Mouse (Mus musculus): ENCODE measurements at regions not wholly inside any gene's neighbourhood (a gene's known extent, or its start where the extent isn't known, plus 50 kb on each side); places are given as distances from the start of the nearest gene placed in this dataset.

DNA sequence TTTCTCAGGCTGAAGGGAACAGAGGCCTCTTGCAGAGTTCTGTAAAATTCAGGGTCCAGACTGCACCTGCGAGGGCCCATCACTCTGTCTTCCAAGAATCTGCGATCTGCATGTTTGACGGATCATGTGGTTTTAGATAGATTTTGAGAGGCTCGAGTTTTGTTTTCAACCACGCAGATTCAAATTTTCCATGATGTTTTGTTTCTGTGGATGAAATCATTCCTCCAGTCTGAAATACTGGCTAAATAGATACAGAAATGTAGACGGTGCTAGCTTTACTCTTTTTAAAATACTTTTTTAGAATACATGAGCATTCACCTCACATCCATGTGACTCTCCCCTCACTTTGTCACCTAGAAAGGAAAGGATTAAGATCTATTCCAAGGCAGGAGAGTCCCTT, 188.0 kb downstream of the Cog6 start:
- H3K4me3 ChIP-seq = no peak overlapping the region
- H3K9me3 ChIP-seq = no peaks in the 10 kb centered on the region
- no peaks in the 10 kb centered on the region for H3K4me1 ChIP-seq
- DNase-seq (ENCODE audit: low spot score) = no peak
- H3K27me3 ChIP-seq (replicated peaks; ENCODE audit: low read depth, poor library complexity, severe bottlenecking) = no peaks in the 10 kb centered on the region
- 92% methylated on average over 6 of the region's 6 CpGs for WGBS
- no peak overlapping the region for H3K27ac ChIP-seq (replicated peaks)
- no peaks in the 10 kb centered on the region for H3K36me3 ChIP-seq (replicated peaks)

DNA sequence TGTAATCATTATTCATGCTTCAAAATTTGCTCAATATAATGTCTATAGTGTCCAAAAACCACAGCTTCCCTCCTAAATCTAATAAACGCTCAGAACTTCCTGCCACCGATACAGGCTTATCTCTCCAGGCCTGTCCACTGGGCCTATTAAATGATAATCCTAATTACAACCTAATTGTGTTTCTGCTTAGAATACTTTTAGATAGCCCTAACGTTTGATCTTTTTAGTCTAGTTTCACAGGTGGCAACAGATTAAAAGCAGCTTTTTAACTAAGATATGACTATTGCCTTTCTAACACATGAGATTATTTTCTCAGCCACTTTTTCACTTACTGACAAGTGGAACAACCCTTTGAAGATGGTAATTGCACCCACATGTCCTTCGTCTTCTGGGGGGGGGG, 188.6 kb downstream of the Cog6 start:
- H3K27me3 ChIP-seq (replicated peaks; ENCODE audit: low read depth, poor library complexity, severe bottlenecking) = no peaks in the 10 kb centered on the region
- no peaks in the 10 kb centered on the region for H3K36me3 ChIP-seq (replicated peaks)
- DNase-seq (ENCODE audit: low spot score) = no peak
- no peak overlapping the region for H3K27ac ChIP-seq (replicated peaks)
- H3K9me3 ChIP-seq = no peaks in the 10 kb centered on the region
- no peaks in the 10 kb centered on the region for H3K4me1 ChIP-seq
- WGBS = 52% methylated on average over 4 of the region's 4 CpGs
- H3K4me3 ChIP-seq = no peak overlapping the region

DNA sequence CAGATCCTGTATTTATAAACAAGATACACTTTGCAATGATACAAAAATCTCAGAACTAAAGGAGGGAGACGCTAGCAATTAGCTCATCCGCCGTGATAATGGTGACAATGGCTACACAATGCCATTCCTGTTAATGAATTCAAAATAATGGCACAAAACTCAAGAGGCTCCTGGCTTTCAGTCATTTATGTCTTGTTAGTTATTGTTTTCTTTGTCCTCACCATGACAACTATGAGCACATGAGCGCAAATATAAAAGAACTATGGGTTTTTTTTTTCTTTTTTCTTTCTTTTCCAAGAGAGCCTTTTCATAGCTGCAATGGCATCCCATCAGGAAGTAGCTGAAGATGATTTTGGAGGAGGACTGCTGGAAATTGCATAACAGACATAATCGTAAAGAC, 194.2 kb downstream of the Cog6 start:
- no peak overlapping the region for H3K4me3 ChIP-seq
- no peaks in the 10 kb centered on the region for H3K36me3 ChIP-seq (replicated peaks)
- no peak overlapping the region for H3K27ac ChIP-seq (replicated peaks)
- H3K9me3 ChIP-seq = no peaks in the 10 kb centered on the region
- peaks cover 18% of the 10 kb centered on the region for H3K4me1 ChIP-seq
- 0 out of 2 replicates have a peak, but pooled peaks cover 6% of the 10 kb centered on the region for H3K27me3 ChIP-seq (replicated peaks; ENCODE audit: low read depth, poor library complexity, severe bottlenecking)
- WGBS = 80% methylated on average over 5 of the region's 5 CpGs
- no peak for DNase-seq (ENCODE audit: low spot score)

GRCm38 (mm10) chr3:52821450-52821849, 195.6 kb downstream of the Cog6 start:
- peaks cover 19% of the 10 kb centered on the region for H3K4me1 ChIP-seq
- H3K9me3 ChIP-seq = no peaks in the 10 kb centered on the region
- no peak overlapping the region for H3K4me3 ChIP-seq
- 0 out of 2 replicates have a peak, but pooled peaks cover 6% of the 10 kb centered on the region for H3K27me3 ChIP-seq (replicated peaks; ENCODE audit: low read depth, poor library complexity, severe bottlenecking)
- DNase-seq (ENCODE audit: low spot score) = no peak
- WGBS = 18% methylated on average over 5 of the region's 5 CpGs
- no peaks in the 10 kb centered on the region for H3K36me3 ChIP-seq (replicated peaks)
- no peak overlapping the region for H3K27ac ChIP-seq (replicated peaks)

GRCm38 (mm10) chr3:52818401-52818800, 198.6 kb downstream of the Cog6 start:
- no peaks in the 10 kb centered on the region for H3K9me3 ChIP-seq
- peaks cover 35% of the 10 kb centered on the region for H3K4me1 ChIP-seq
- 92% methylated on average over 4 of the region's 4 CpGs for WGBS

GRCm38 (mm10) chr3:52817416-52817815, 199.6 kb downstream of the Cog6 start:
- Histone ChIP-seq H3K36me3 (replicated peaks) (no peaks in the 10 kb centered on the region), H3K9me3 (no peaks in the 10 kb centered on the region), H3K4me3 (no peak overlapping the region), H3K4me1 (peaks cover 31% of the 10 kb centered on the region), H3K27me3 (replicated peaks; ENCODE audit: low read depth, poor library complexity, severe bottlenecking) (0 out of 2 replicates have a peak, but pooled peaks cover 6% of the 10 kb centered on the region), H3K27ac (replicated peaks) (no peak overlapping the region)
- WGBS = 84% methylated on average over 6 of the region's 6 CpGs
- DNase-seq (ENCODE audit: low spot score) = no peak

More at GRCm38 (mm10) chr3:52818401-52818800, 198.6 kb downstream of the Cog6 start:
- Histone ChIP-seq H3K27me3 (replicated peaks; ENCODE audit: low read depth, poor library complexity, severe bottlenecking) (0 out of 2 replicates have a peak, but pooled peaks cover 6% of the 10 kb centered on the region), H3K4me3 (no peak overlapping the region), H3K36me3 (replicated peaks) (no peaks in the 10 kb centered on the region), H3K27ac (replicated peaks) (no peak overlapping the region)
- DNase-seq (ENCODE audit: low spot score) = no peak

DNA sequence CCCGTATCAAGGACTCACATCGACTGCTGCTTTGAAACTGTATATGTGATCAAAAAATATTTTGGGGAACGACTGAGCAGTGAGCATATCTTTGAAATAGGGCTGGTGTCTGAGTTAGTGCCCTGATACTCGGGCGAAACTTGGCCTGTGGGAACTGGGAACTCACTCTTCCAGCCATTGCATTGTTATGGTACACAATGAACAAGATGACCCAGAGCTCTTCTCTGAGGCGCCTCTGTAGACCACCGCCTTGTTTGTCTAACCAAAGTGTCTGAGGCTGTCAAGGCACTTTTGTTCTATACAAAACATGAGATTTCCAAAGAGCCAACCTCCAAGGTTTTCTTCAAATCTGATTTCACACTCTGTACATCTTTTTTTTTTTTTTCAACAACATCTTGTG, 201.5 kb downstream of the Cog6 start:
- no peaks in the 10 kb centered on the region for H3K36me3 ChIP-seq (replicated peaks)
- H3K4me1 ChIP-seq = peaks cover 17% of the 10 kb centered on the region
- no peak for DNase-seq (ENCODE audit: low spot score)
- no peak overlapping the region for H3K27ac ChIP-seq (replicated peaks)
- H3K9me3 ChIP-seq = no peaks in the 10 kb centered on the region
- 0 out of 2 replicates have a peak, but pooled peaks cover 1% of the 10 kb centered on the region for H3K27me3 ChIP-seq (replicated peaks; ENCODE audit: low read depth, poor library complexity, severe bottlenecking)
- no peak overlapping the region for H3K4me3 ChIP-seq
- 67% methylated on average over 7 of the region's 7 CpGs for WGBS

- no peaks in the 10 kb centered on the region for H3K36me3 ChIP-seq (replicated peaks)
- no peak overlapping the region for H3K4me3 ChIP-seq
- no peaks in the 10 kb centered on the region for H3K27me3 ChIP-seq (replicated peaks; ENCODE audit: low read depth, poor library complexity, severe bottlenecking)
- WGBS = 80% methylated on average over 5 of the region's 5 CpGs
- no peak overlapping the region for H3K27ac ChIP-seq (replicated peaks)
- DNase-seq (ENCODE audit: low spot score) = no peak
- no peaks in the 10 kb centered on the region for H3K9me3 ChIP-seq
- H3K4me1 ChIP-seq = no peaks in the 10 kb centered on the region
Observed at GRCm38 (mm10) chr3:52802324-52802723, 214.7 kb downstream of the Cog6 start.

GRCm38 (mm10) chr3:52801446-52801845, 215.6 kb downstream of the Cog6 start:
- H3K36me3 ChIP-seq (replicated peaks) = no peaks in the 10 kb centered on the region
- H3K9me3 ChIP-seq = no peaks in the 10 kb centered on the region
- H3K27me3 ChIP-seq (replicated peaks; ENCODE audit: low read depth, poor library complexity, severe bottlenecking) = no peaks in the 10 kb centered on the region
- H3K4me1 ChIP-seq = no peaks in the 10 kb centered on the region
- no peak overlapping the region for H3K27ac ChIP-seq (replicated peaks)
- 94% methylated on average over 5 of the region's 5 CpGs for WGBS
- DNase-seq (ENCODE audit: low spot score) = no peak
- no peak overlapping the region for H3K4me3 ChIP-seq

DNA sequence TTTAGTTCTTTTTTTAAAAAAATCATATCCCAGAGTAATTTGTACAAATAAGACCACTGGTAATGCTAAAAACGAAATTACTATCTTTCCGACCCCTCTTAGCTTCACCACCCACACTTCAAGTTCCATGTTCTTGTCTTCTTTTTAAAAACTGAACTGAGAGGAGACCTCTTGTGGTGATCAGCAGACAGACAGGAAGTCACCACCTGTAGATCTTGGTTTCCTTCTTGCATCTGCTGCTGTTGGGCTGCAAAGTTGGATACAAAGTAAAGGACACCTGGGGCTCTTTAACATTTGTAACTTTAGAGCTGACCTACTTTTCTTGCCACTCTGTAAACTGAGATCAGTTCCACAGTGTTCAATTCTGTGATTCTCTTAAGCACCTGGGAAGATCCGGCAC, 216.4 kb downstream of the Cog6 start:
- H3K27me3 ChIP-seq (replicated peaks; ENCODE audit: low read depth, poor library complexity, severe bottlenecking) = no peaks in the 10 kb centered on the region
- no peaks in the 10 kb centered on the region for H3K4me1 ChIP-seq
- WGBS = 88% methylated on average over 3 of the region's 3 CpGs
- no peak overlapping the region for H3K4me3 ChIP-seq
- DNase-seq (ENCODE audit: low spot score) = no peak
- H3K27ac ChIP-seq (replicated peaks) = no peak overlapping the region
- H3K9me3 ChIP-seq = no peaks in the 10 kb centered on the region
- no peaks in the 10 kb centered on the region for H3K36me3 ChIP-seq (replicated peaks)

- no peaks in the 10 kb centered on the region for H3K9me3 ChIP-seq
- DNase-seq (ENCODE audit: low spot score) = no peak
- H3K27me3 ChIP-seq (replicated peaks; ENCODE audit: low read depth, poor library complexity, severe bottlenecking) = no peaks in the 10 kb centered on the region
- no peak overlapping the region for H3K27ac ChIP-seq (replicated peaks)
- H3K4me1 ChIP-seq = no peaks in the 10 kb centered on the region
- 55% methylated on average over 6 of the region's 6 CpGs for WGBS
- no peaks in the 10 kb centered on the region for H3K36me3 ChIP-seq (replicated peaks)
- no peak overlapping the region for H3K4me3 ChIP-seq
Observed at GRCm38 (mm10) chr3:52797801-52798200, 219.2 kb downstream of the Cog6 start.

- no peak for DNase-seq (ENCODE audit: low spot score)
- no peaks in the 10 kb centered on the region for H3K36me3 ChIP-seq (replicated peaks)
- 89% methylated on average over 4 of the region's 4 CpGs for WGBS
- no peaks in the 10 kb centered on the region for H3K4me1 ChIP-seq
- H3K27ac ChIP-seq (replicated peaks) = no peak overlapping the region
- H3K27me3 ChIP-seq (replicated peaks; ENCODE audit: low read depth, poor library complexity, severe bottlenecking) = no peaks in the 10 kb centered on the region
- no peak overlapping the region for H3K4me3 ChIP-seq
- no peaks in the 10 kb centered on the region for H3K9me3 ChIP-seq
Observed at GRCm38 (mm10) chr3:52797164-52797563, 219.9 kb downstream of the Cog6 start.

DNA sequence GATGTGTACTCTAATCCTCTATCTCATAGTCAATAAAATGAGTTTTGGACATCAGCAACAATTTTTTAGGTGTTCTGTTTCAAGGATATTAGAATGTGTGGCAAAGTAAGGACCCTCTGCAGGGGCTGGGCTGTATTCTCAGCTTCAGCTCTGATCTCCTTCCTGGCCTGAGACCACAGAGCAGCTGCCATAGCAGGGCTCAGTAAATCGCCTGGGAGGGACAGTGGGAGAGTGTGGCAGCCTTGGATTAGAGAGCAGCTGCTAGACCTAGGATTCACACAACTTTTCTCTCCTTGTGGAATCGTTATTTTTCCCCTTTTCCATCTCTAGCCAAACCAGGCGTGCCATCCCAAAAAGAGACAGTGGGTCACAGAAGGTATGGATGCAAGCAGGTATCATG, 222.8 kb downstream of the Cog6 start:
- no peaks in the 10 kb centered on the region for H3K36me3 ChIP-seq (replicated peaks)
- no peak overlapping the region for H3K4me3 ChIP-seq
- no peaks in the 10 kb centered on the region for H3K27me3 ChIP-seq (replicated peaks; ENCODE audit: low read depth, poor library complexity, severe bottlenecking)
- DNase-seq (ENCODE audit: low spot score) = no peak
- no peak overlapping the region for H3K27ac ChIP-seq (replicated peaks)
- 83% methylated on average over 3 of the region's 3 CpGs for WGBS
- H3K9me3 ChIP-seq = no peaks in the 10 kb centered on the region
- no peaks in the 10 kb centered on the region for H3K4me1 ChIP-seq

DNA sequence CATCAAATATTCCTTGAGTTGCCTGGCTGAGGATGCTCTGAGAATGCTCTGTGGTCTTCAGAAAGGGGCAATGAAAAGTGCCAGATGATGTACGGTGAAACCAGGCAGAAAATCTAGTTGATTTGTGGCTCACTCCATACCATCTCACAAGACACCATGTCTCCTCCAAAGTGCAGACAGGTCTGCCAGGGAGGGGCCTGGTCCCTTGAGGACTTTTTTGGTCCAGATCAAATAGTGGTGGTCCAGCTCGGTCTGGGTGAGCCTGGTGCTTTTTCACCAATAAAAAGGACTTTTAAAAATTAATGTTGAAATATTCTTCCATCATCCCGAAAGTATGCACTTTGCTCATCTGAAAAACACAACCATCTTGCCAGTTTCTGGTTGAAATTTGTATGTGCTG, 224.2 kb downstream of the Cog6 start:
- no peak overlapping the region for H3K27ac ChIP-seq (replicated peaks)
- 91% methylated on average over 3 of the region's 3 CpGs for WGBS

More for the DNA sequence above, 224.2 kb downstream of the Cog6 start:
- Histone ChIP-seq H3K9me3 (no peaks in the 10 kb centered on the region), H3K4me1 (no peaks in the 10 kb centered on the region), H3K4me3 (no peak overlapping the region), H3K27me3 (replicated peaks; ENCODE audit: low read depth, poor library complexity, severe bottlenecking) (no peaks in the 10 kb centered on the region), H3K36me3 (replicated peaks) (no peaks in the 10 kb centered on the region)
- no peak for DNase-seq (ENCODE audit: low spot score)
